Mouse (Mus musculus) erythroblast, embryonic 14.5 days (primary cell): ENCODE results near the gene Trip12.

Experiments used
- GATA1 ChIP-seq: IDR thresholded peaks from 2 replicates; pipeline ENCODE4 v1.6.1; 2012; ENCODE audit warnings: low read length, inconsistent platforms, mixed read lengths
- TAL1 ChIP-seq: IDR thresholded peaks from 3 replicates; pipeline ENCODE4 v1.6.1; 2012; ENCODE audit warnings: low read length, inconsistent platforms, mixed read lengths

- TF ChIP-seq TAL1 (no peak), GATA1 (no peak)
Measured at GRCm38 (mm10) chr1:84838156-84838555, 2.2 kb downstream of the Trip12 start.
